Mouse (Mus musculus) spleen, adult 2 months (tissue): ENCODE data around the gene Lalba.

Experiments used
- CTCF ChIP-seq: fragments of 200-500 bp; IDR thresholded peaks from 2 replicates; pipeline ENCODE4 v1.5.1; 2011; ENCODE audit warnings: mild to moderate bottlenecking, inconsistent platforms; ENCODE audit not compliant: insufficient read depth, insufficient read length, insufficient replicate concordance; ENCODE audit errors: extremely low read depth
- POLR2A ChIP-seq: fragments of 200-500 bp; IDR thresholded peaks from 2 replicates; pipeline ENCODE4 v1.6.1; 2011; ENCODE audit warnings: low read depth, low read length, inconsistent platforms

DNA sequence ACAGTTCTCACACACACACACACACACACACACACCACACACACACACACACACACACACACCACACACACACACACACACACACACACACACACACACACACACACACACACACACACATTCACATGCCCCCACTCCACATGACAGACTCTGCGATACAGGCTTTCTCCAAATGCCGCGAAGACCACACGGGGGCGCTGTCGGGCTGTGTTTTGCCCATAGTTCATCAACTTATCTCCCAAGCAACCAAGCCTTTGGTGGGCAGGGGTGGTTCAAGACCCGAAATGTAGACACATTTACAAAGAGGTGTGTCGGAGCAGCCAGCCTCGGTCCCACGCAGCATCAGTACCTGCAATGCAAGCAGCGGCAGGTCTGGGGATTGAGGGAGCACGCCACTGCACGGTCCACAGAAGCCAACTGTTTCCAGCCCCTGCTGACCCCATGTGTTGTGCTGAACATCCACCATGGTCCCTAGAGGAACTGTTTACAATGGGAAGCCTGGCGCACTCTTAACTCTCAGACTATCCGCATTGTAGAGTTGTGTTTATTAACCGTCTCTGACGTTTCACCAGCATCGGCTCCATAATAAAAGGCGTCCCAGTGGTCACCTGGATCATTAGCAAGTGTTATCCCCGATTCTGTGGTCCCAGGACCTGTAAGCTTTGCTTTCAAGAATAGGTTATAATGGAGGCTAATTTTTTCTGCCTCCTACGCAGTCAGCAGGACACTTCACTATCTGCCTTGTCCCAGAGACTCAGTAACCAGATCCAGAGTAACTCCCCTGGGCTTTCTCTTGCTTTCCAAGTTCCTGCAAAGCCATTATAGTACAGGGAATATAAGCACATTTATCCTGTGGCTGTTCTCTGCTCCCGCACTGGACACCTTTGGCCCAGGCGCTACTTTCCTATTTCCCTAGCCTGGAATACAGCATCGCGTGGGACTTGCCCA lies 28.2 kb upstream of the Lalba start:
- TF ChIP-seq POLR2A (no peak), CTCF (peak; percentile 93)
